Mouse (Mus musculus): ENCODE data around the gene Diaph2. TPM values are rescaled to one million over a fixed set of nuclear protein-coding genes. Genes with fewer than 3 reads are reported as not detected.

Gene Diaph2
- polyA plus RNA-seq (2012; rRNA removed): 5.2 and 5.8 TPM in 2 replicates

GRCm38 (mm10) chrX:129749571-129750061, at the start of gene Diaph2:
Diaph2 (plus strand) TSS chrX:129749742.

